Mouse (Mus musculus) right cerebral cortex, postnatal 10 days (tissue): Measurements from ENCODE around the gene Retreg3.

Experiments
- DNase-seq, 2 experiments: peaks; one replicate each; pipeline ENCODE4 v3.0.0; 2021; ENCODE audit warnings: low spot score in 2 of 2

Gene Retreg3

GRCm38 (mm10) chr11:101052751-101053473, 66.8 kb downstream of the Retreg3 start:
- DNase-seq, result no peak

DNA sequence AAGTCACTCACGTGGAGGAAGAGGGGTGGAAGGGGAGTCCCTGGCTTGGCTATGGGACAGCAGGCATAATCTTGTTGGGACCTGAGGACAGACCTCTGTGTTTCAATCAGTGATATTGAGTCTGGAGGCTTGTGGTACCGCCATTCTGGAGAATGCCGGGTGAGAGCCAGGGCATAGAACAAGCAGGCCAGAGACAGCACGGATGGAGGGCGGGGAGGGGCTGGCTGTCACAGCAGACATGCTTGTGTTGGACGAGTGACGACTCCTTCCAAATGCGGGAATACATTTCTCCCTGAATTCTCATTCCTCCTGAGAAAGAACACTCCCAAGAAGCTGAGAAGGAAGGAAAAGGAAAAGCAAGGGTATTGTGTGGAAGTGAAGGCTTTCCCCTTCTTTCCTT, 68.1 kb downstream of the Retreg3 start:
- DNase-seq, result no peak

GRCm38 (mm10) chr11:101051051-101051493, 68.6 kb downstream of the Retreg3 start:
- no peak for DNase-seq

- DNase-seq, result no peak
Measured at GRCm38 (mm10) chr11:101050359-101050758, 69.3 kb downstream of the Retreg3 start.

GRCm38 (mm10) chr11:101047502-101047901, 72.2 kb downstream of the Retreg3 start:
- DNase-seq, result no peak

DNA sequence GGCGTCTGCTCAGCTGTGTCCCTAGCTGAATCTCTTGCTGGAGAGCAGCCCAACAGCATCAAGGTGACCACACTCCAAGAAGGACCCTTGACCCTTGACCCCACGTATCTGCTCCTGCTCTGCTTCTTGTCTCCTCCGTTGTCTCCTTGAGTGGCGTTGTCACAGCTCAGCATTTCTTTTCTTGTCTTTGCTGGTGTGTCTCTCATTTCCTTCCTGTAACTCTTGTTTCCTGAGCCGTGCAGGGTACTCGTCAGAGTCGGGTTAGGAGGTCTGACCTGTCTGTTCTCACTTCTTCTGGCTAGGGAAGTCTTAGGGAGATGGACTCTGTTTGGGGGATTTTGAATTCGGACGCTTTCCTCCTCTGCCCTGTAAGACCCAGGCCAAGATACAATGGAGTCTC, 73.3 kb downstream of the Retreg3 start:
- DNase-seq, result no peak
